Mouse (Mus musculus) adrenal gland, postnatal 10 days (tissue): ENCODE measurements around the gene Zmynd8. TPM values are rescaled to one million over a fixed set of nuclear protein-coding genes. Genes with fewer than 3 reads are reported as not detected.
A peak's percentile ranks its signal among the peaks of the same experiment; 100 is the strongest.

Experiments
- DNase-seq: peaks from one replicate; pipeline ENCODE4 v3.0.0; 2021; ENCODE audit warnings: mixed read lengths
- total RNA-seq, 2 experiments: library from RNA; stranded (reverse); gene quantifications; 2 replicates each; pipeline ENCODE4 v1.2.3; 2021

The Zmynd8 gene
- total RNA-seq, 2 experiments from 2014 or later: 39.8 to 57.2 TPM

- DNase-seq: no peak
Observed at GRCm38 (mm10) chr2:165899474-165899873, 658 bp upstream of the Zmynd8 start.

GRCm38 (mm10) chr2:165896171-165896570 is 2.6 kb downstream of the Zmynd8 start:
- DNase-seq: no peak

GRCm38 (mm10) chr2:165895687-165896086 is 3.1 kb downstream of the Zmynd8 start:
- no peak for DNase-seq

- DNase-seq: no peak
Observed at GRCm38 (mm10) chr2:165894533-165894932, 4.3 kb downstream of the Zmynd8 start.

DNA sequence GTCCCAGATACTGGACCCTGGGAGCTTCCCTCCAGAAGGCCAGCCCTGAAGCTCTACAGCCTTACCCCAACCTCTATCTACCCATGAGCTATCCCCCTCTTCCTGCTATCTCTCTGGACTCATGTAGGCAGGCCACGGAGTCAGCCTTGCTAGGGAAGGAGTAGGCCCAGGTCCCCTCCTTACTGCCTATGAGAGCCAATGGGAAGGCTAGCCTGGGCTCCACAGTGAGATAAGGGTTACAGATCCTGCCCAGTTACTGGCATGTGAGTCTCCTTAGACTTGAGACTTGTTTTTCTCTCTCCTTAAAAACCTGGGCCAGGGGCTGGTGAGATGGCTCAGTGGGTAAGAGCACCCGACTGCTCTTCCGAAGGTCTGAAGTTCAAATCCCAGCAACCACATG is 5.6 kb downstream of the Zmynd8 start:
- no peak for DNase-seq

DNA sequence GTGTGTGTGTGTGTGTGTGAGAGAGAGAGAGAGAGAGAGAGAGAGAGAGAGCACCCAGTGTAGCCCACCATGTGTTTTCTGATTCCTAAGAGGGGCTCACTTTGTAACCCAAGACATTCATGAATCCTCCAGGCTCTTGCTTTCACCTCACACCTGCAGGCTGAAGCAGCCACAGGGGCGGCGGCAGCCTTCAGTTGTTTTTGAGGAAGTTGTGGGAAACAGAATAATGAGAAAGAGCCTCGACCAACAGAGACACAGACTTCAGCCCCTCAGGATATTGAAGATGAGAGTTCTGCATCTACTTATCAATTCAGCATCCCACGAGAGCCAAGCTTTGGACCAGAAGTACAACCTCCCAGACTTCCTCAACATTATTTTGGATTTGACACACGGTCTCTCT is 6.2 kb downstream of the Zmynd8 start:
- DNase-seq: no peak

GRCm38 (mm10) chr2:165890401-165890800 is 8.4 kb downstream of the Zmynd8 start:
- no peak for DNase-seq

GRCm38 (mm10) chr2:165889874-165890273 is 8.9 kb downstream of the Zmynd8 start:
- DNase-seq: no peak

GRCm38 (mm10) chr2:165889266-165889665 is 9.6 kb downstream of the Zmynd8 start:
- DNase-seq: no peak

- no peak for DNase-seq
Observed at GRCm38 (mm10) chr2:165888813-165889221, 10.0 kb downstream of the Zmynd8 start.

DNA sequence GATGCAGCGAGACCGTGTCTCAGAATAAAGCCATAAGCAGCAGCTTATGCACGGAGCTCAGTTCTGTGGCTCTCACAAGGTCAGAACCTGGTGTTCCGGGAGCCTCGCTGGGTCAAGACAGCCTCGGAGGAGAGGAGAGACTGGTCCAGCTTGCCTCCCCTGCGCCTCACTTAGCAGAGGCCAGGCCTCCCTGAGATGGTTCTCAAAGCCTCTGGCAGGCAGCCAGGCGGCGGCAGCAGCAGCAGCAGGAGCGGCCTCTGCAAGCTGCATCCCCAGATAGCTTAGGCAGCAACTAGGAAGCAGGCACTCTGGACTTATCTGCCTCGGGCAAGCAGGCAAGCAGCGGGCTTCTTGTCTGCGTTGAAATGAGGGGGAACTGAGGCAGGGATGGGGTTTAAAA is 10.4 kb downstream of the Zmynd8 start:
- peak; percentile 88 for DNase-seq

GRCm38 (mm10) chr2:165886857-165887628 is 11.8 kb downstream of the Zmynd8 start:
- DNase-seq: peak; percentile 61

DNA sequence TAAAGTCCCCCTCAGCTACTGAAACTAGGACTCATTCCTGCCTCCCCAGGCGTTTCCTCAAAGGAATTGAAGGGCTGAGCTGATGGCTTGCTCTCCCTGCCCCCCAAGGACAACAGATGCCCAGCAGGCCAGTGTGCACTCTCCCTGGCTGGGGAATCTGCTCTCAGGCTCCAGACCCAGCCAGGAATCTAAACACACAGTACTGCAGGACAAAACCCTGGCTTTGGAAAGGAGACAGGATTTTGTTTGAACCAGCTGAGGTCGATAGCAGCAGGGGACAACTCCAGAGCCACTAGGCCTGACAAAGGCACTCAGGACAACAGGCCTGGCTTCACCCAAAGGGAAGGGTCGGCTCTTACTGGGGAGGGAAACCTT is 12.3 kb downstream of the Zmynd8 start:
- peak; percentile 79 for DNase-seq

DNA sequence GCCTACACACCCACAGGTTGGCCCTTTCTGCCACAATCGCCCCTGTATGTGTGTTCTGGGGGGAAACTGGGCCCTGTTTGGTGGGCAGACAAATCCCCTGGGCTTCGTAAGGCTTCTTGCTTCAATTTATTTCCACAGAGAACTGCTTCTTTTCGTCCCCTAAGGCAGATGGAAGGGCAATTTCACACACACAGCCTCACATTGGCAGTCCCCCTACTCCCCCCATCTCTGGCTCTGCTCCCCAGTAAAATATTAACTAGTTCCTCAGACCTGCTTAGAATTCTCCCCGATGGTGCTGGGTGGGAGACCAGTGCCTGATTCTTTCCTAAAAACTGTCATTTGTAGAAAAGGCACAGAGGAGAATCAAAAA is 12.9 kb downstream of the Zmynd8 start:
- DNase-seq: no peak

- peak; percentile 75 for DNase-seq
Observed at GRCm38 (mm10) chr2:165885225-165885950, 13.4 kb downstream of the Zmynd8 start.

DNA sequence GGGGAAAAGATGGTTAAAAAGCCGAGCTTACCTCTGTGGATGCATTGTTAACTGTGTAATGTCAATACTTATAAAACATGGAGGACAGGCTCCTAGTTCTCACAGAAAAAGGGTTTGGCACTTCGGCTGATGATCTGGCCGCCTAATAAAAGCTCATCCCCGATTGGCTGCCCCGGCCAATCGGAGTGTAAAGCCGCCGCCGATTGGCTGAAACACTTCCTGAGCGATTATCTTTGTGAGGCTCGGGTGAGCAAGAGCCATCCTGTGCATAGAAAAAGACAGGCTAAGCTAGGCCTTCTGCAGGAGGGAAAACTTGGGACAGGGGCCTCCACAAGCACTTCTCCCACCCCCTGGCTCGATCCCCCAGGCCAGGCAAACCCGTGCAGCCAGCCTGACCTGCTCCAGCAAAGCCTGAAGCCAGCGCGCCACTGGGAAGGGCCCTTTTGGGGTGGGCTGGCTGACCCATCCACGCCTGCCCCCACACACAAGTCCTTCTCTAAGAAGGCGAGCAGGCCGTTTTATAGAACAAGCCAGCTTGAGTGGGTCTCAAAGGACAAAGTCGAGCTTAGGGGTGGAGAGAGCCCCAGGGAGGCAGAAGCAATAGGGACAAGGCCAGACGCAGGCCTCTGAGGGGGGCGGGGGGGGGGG is 14.1 kb downstream of the Zmynd8 start:
- peak; percentile 97 for DNase-seq

DNA sequence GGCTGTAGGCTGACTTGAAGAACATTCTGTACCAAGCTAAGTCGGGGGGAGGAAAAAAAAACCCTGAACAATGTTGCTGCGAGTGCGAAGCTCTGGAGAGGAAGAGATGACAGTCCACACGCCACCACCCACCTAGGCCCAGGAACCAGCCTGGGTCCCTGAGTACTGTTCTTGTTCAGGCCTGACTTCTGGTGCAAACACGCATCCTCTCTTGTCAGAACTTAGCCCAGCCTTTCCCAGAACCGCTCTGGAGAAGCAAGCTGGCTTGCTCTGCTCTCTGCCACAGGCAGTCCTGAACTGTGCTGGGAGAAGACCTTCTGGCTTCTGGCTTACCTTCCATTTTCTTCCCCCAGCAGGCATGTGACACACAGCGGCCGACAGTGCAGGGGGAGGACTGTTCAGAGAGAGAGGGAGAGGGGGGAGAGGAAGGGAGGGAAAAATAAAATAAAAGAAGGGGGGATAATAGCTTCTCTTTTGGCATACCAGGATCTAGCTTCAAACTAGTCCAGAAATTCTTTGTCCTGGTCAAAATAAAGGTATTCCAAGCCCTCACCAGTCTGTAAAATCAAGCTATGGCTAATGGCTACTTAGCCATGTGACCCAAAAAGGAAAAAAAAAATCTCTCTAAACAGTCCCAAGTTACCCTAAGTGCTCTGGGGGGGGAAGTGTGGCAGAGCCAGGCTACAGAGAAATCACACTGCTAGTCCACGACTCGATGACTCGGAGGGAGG is 14.8 kb downstream of the Zmynd8 start:
- DNase-seq: no peak

DNA sequence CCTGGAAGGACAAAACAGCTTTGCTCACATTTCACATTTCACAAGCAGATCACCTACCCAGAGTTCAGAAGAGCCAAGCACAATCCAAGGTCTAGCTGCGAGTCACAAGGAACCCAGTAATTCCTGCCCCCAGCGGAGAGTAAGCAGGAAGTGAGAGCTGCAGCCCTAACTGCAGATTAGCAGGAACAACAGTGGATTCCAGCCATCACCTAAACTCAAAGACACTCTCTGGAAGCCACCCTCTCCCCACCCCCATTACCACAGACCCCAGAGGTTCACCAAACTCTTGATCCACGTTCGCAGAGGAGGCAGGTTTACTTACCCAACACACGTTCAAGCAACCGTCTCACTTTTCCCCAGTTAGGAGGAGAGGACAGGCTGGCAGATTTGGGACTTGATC is 15.8 kb downstream of the Zmynd8 start:
- no peak for DNase-seq

GRCm38 (mm10) chr2:165881585-165882431 is 17.0 kb downstream of the Zmynd8 start:
- DNase-seq: peak; percentile 29

DNA sequence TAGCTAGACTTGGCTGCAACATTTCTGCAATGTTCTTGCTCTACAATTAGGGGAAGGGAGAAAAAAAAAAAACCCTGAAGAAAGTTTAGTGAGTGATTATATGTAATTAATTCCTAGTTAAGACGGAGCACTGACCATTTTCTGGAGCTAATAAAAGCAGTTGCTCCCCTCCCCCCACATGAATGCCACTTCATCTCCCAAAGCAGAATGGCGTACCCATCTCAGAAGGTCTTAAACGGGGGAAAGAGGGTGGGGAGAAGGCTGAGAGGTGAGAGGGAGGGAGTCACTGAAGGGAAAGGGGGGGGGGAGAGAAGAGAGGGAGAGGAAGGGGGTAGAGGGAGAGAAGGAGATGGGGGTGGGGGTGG is 17.6 kb downstream of the Zmynd8 start:
- no peak for DNase-seq

GRCm38 (mm10) chr2:165880501-165881182 is 18.2 kb downstream of the Zmynd8 start:
- peak; percentile 89 for DNase-seq
